Mouse (Mus musculus) effector memory CD4-positive, alpha-beta T cell, adult 5 months (primary cell): ENCODE data around the gene Abcd3. TPM values are rescaled to one million over a fixed set of nuclear protein-coding genes. Genes with fewer than 3 reads are reported as not detected.

Source experiments
- polyA plus RNA-seq: library from polyadenylated mRNA; unstranded; fragments of 100-300 nt; shearing (Covaris generic); gene quantifications from one replicate; pipeline ENCODE4 v1.2.1, GENCODE M21; 2017

The Abcd3 gene
- polyA plus RNA-seq, result 13.2 TPM

GRCm38 (mm10) chr3:121814877-121815548, at the start of gene Abcd3:
TSS of gene Abcd3 (minus strand) at chr3:121815302.

GRCm38 (mm10) chr3:121722971-121723844, 91.9 kb downstream of the Abcd3 start, which contains the start of gene F3:
TSS of gene F3 (plus strand) at chr3:121723537.

Other genes starting within 250 kb of the Abcd3 start
- gene 4930432M17Rik, start 144.5 kb downstream of the Abcd3 start, polyA plus RNA-seq, result not detected
- gene F3, start 91.8 kb downstream of the Abcd3 start, polyA plus RNA-seq, result not detected
- 0.72 TPM for gene Arhgap29, start 137.2 kb upstream of the Abcd3 start, polyA plus RNA-seq
- gene Abca4, start 229.1 kb upstream of the Abcd3 start, polyA plus RNA-seq, result not detected